Mouse (Mus musculus) MEL (cell line): Measurements from ENCODE around the gene Chat. TPM values are rescaled to one million over a fixed set of nuclear protein-coding genes. Genes with fewer than 3 reads are reported as not detected.

ENCODE experiments used
- DNase-seq: peaks from one replicate; pipeline ENCODE4 v3.0.0; 2011; ENCODE audit warnings: low read depth, low spot score
- H3K27ac ChIP-seq: 2 replicates; pipeline ENCODE4 v1.5.1; 2012; ENCODE audit warnings: low read depth, mild to moderate bottlenecking, control low read depth, low read length, moderate library complexity; ENCODE audit not compliant: control insufficient read depth
- H3K27me3 ChIP-seq, 2 experiments: fragments of 150-350 bp in 1 of 2; sonication (generic) in 1 of 2; 2 replicates each; pipeline ENCODE4 v1.6.1; 2012; ENCODE audit warnings: low read length in 2 of 2, mild to moderate bottlenecking in 2 of 2, improper control_type of control experiment in 1 of 2, moderate library complexity in 1 of 2; ENCODE audit not compliant: insufficient read depth in 2 of 2, control insufficient read depth in 1 of 2
- H3K36me3 ChIP-seq, 2 experiments: 2 replicates each; pipeline ENCODE4 v1.6.1; 2012 to 2014; ENCODE audit warnings: low read length in 2 of 2, improper control_type of control experiment in 1 of 2, inconsistent platforms in 1 of 2, mild to moderate bottlenecking in 1 of 2; ENCODE audit not compliant: insufficient read depth in 2 of 2, control insufficient read depth in 1 of 2
- H3K4me1 ChIP-seq, 2 experiments: fragments of 150-350 bp in 1 of 2; sonication (generic) in 1 of 2; 2 replicates each; pipeline ENCODE4 v1.6.1; 2012; ENCODE audit warnings: low read length in 2 of 2, improper control_type of control experiment in 1 of 2, mild to moderate bottlenecking in 1 of 2; ENCODE audit not compliant: insufficient read depth in 2 of 2, control insufficient read depth in 1 of 2
- H3K4me3 ChIP-seq, 2 experiments: fragments of 150-350 bp in 1 of 2; sonication (generic) in 1 of 2; 2 replicates each; pipeline ENCODE4 v1.5.1; 2012; ENCODE audit warnings: low read depth in 2 of 2, low read length in 2 of 2, mild to moderate bottlenecking in 2 of 2, moderate library complexity in 2 of 2, control low read depth in 1 of 2, improper control_type of control experiment in 1 of 2; ENCODE audit not compliant: control insufficient read depth in 1 of 2, insufficient read depth in 1 of 2
- H3K79me2 ChIP-seq: 2 replicates; pipeline ENCODE4 v1.6.1; 2012; ENCODE audit warnings: mild to moderate bottlenecking, low read length, moderate library complexity; ENCODE audit not compliant: control insufficient read depth, poor library complexity, insufficient read depth
- H3K9ac ChIP-seq: 2 replicates; pipeline ENCODE4 v1.6.1; 2012; ENCODE audit warnings: low read depth, mild to moderate bottlenecking, control low read depth, low read length, moderate library complexity; ENCODE audit not compliant: control insufficient read depth, poor library complexity, severe bottlenecking
- H3K9me3 ChIP-seq: fragments of 150-350 bp; sonication (generic); replicated peaks from 2 replicates; pipeline ENCODE4 v1.6.1; 2012; ENCODE audit warnings: mild to moderate bottlenecking, low read length, improper control_type of control experiment, moderate library complexity; ENCODE audit not compliant: insufficient read depth
- BHLHE40 ChIP-seq: IDR thresholded peaks from 2 replicates; pipeline ENCODE4 v1.6.1; 2012; ENCODE audit warnings: low read depth, mild to moderate bottlenecking, inconsistent platforms, low read length, improper control_type of control experiment, borderline replicate concordance
- CHD2 ChIP-seq: IDR thresholded peaks from 2 replicates; pipeline ENCODE4 v1.6.1; 2011; ENCODE audit warnings: low read length, improper control_type of control experiment
- CTCF ChIP-seq, 3 experiments: IDR thresholded peaks in 2 of 3; conservative IDR thresholded peaks in 1 of 3; 2 replicates each; pipeline ENCODE4 v1.5.1; 2011 to 2012; ENCODE audit warnings: low read length in 3 of 3, low read depth in 2 of 3, mild to moderate bottlenecking in 2 of 3, improper control_type of control experiment in 1 of 3, inconsistent platforms in 1 of 3, mixed read lengths in 1 of 3, moderate library complexity in 1 of 3; ENCODE audit not compliant: control insufficient read depth in 1 of 3, insufficient read depth in 1 of 3, poor library complexity in 1 of 3, severe bottlenecking in 1 of 3
- E2F4 ChIP-seq: IDR thresholded peaks from 2 replicates; pipeline ENCODE4 v1.6.1; 2011; ENCODE audit warnings: low read depth, low read length, improper control_type of control experiment, borderline replicate concordance
- EP300 ChIP-seq, 2 experiments: IDR thresholded peaks; 2 replicates each; pipeline ENCODE4 v1.6.1; 2011; ENCODE audit warnings: improper control_type of control experiment in 2 of 2, low read length in 2 of 2, low read depth in 1 of 2, mild to moderate bottlenecking in 1 of 2
- ETS1 ChIP-seq: IDR thresholded peaks from 2 replicates; pipeline ENCODE4 v1.6.1; 2012; ENCODE audit warnings: low read depth, mild to moderate bottlenecking, inconsistent platforms, low read length, improper control_type of control experiment, moderate library complexity
- GATA1 ChIP-seq: IDR thresholded peaks from 2 replicates; pipeline ENCODE4 v1.6.1; 2011; ENCODE audit warnings: low read depth, low read length, improper control_type of control experiment
- HCFC1 ChIP-seq: IDR thresholded peaks from 2 replicates; pipeline ENCODE4 v1.6.1; 2012; ENCODE audit warnings: low read depth, mild to moderate bottlenecking, inconsistent platforms, low read length, improper control_type of control experiment, moderate library complexity
- JUND ChIP-seq: IDR thresholded peaks from 2 replicates; pipeline ENCODE4 v1.6.1; 2011; ENCODE audit warnings: low read depth, mild to moderate bottlenecking, improper control_type of control experiment, low read length
- MAX ChIP-seq: IDR thresholded peaks from 2 replicates; pipeline ENCODE4 v1.6.1; 2011; ENCODE audit warnings: low read length, improper control_type of control experiment
- MAZ ChIP-seq: IDR thresholded peaks from 2 replicates; pipeline ENCODE4 v1.6.1; 2012; ENCODE audit warnings: low read depth, mild to moderate bottlenecking, inconsistent platforms, low read length, improper control_type of control experiment
- MXI1 ChIP-seq: IDR thresholded peaks from 2 replicates; pipeline ENCODE4 v1.6.1; 2011; ENCODE audit warnings: mild to moderate bottlenecking, low read depth, low read length, improper control_type of control experiment
- MYC ChIP-seq: IDR thresholded peaks from 2 replicates; pipeline ENCODE4 v1.6.1; 2011; ENCODE audit warnings: low read depth, mild to moderate bottlenecking, low read length, improper control_type of control experiment, moderate library complexity
- NELFE ChIP-seq: IDR thresholded peaks from 2 replicates; pipeline ENCODE4 v1.6.1; 2011; ENCODE audit warnings: low read depth, low read length, improper control_type of control experiment
- NRF1 ChIP-seq: IDR thresholded peaks from 2 replicates; pipeline ENCODE4 v1.6.1; 2014; ENCODE audit warnings: low read depth, mild to moderate bottlenecking, inconsistent platforms, low read length, improper control_type of control experiment, moderate library complexity; ENCODE audit not compliant: poor library complexity, insufficient read depth, severe bottlenecking
- RAD21 ChIP-seq: IDR thresholded peaks from 2 replicates; pipeline ENCODE4 v1.6.1; 2011; ENCODE audit warnings: mild to moderate bottlenecking, low read depth, low read length, improper control_type of control experiment
- RCOR1 ChIP-seq: IDR thresholded peaks from 2 replicates; pipeline ENCODE4 v1.6.1; 2012; ENCODE audit warnings: low read depth, mild to moderate bottlenecking, inconsistent platforms, low read length, improper control_type of control experiment
- SIN3A ChIP-seq: IDR thresholded peaks from 2 replicates; pipeline ENCODE4 v1.6.1; 2012; ENCODE audit warnings: low read length, improper control_type of control experiment, inconsistent platforms
- SMC3 ChIP-seq: IDR thresholded peaks from 2 replicates; pipeline ENCODE4 v1.6.1; 2011; ENCODE audit warnings: low read depth, low read length, improper control_type of control experiment
- TAL1 ChIP-seq: IDR thresholded peaks from 2 replicates; pipeline ENCODE4 v1.6.1; 2012; ENCODE audit warnings: mild to moderate bottlenecking, inconsistent platforms, low read length, moderate library complexity, mixed read lengths
- TBP ChIP-seq: IDR thresholded peaks from 2 replicates; pipeline ENCODE4 v1.8.0; 2011; ENCODE audit warnings: low read depth, low read length, improper control_type of control experiment
- USF1 ChIP-seq: IDR thresholded peaks from 2 replicates; pipeline ENCODE4 v1.6.1; 2014; ENCODE audit warnings: low read depth, mild to moderate bottlenecking, inconsistent platforms, low read length, improper control_type of control experiment, moderate library complexity
- ZC3H11A ChIP-seq: IDR thresholded peaks from 2 replicates; pipeline ENCODE4 v1.6.1; 2012; ENCODE audit warnings: low read depth, mild to moderate bottlenecking, inconsistent platforms, low read length, improper control_type of control experiment
- ZKSCAN1 ChIP-seq: IDR thresholded peaks from 2 replicates; pipeline ENCODE4 v1.6.1; 2012; ENCODE audit warnings: low read depth, mild to moderate bottlenecking, inconsistent platforms, low read length, improper control_type of control experiment, moderate library complexity
- polyA plus RNA-seq, 2 experiments: library from polyadenylated mRNA; stranded (reverse) in 1 of 2; unstranded in 1 of 2; fragments of >175 nt in 1 of 2; fragments of >200 nt in 1 of 2; gene quantifications; 2 replicates each; pipeline versions ENCODE4 v1.2.1 to v1.2.4; 2012; ENCODE audit warnings: low replicate concordance in 2 of 2, low read depth in 1 of 2; ENCODE audit not compliant: insufficient read length in 2 of 2, insufficient read depth in 1 of 2, missing spikeins in 1 of 2
- total RNA-seq: library from RNA; depleted of rRNA; stranded (reverse); fragments of 300-350 nt; gene quantifications from 2 replicates; pipeline ENCODE4 v1.2.3, GENCODE M21; 2012

The Chat gene
- total and polyA plus RNA-seq, 3 experiments = not detected

DNA sequence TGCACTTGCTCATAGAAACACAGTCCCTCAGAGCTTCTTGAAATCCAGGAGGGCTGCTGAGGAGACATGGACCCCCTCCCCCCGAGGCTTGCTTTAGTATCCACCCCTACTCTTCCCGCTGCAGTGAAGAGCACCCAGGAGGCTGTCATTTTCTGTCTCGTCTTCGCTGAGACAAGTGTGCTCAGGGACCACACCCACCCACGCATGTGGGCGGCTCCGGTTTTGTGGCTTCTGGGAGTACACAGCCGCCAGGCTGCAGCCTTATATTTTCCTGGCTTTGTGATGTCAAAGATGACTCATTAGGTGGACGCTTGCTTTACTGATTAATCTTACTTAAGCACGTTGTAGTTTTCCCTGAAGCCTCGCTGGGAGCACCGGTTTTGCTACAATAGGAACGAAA is 26.7 kb upstream of the Chat start:
- Histone ChIP-seq H3K36me3 (peaks cover 0 to 22% of the 10 kb centered on the region in 2 experiments; a peak in 2 of 4 replicates), H3K27me3 (no peaks in the 10 kb centered on the region; a peak in 1 of 4 replicates), H3K79me2 (no peaks in the 10 kb centered on the region), H3K4me1 (peaks cover 12 to 28% of the 10 kb centered on the region in 2 experiments), H3K27ac (peak overlapping the region; percentile 39; the same call in 1 of the 2 replicates), H3K9ac (peak overlapping the region; percentile 25; the same call in 1 of the 2 replicates), H3K9me3 (no peaks in the 10 kb centered on the region), H3K4me3 (peak overlapping the region; percentile 20 to 44)
- DNase-seq = peak; percentile 82
- TF ChIP-seq MXI1 = peak; percentile 85
- TF ChIP-seq CHD2 = no peak
- no peak for TF ChIP-seq NELFE
- no peak for TF ChIP-seq HCFC1
- 0 out of 2 replicates have a peak, but pooled peaks have one; percentile 8 for TF ChIP-seq BHLHE40
- TF ChIP-seq MAZ = no peak
- TF ChIP-seq EP300 (IDR thresholded peaks at IDR 0.05; ENCODE audit: low read depth in 1 of 2, low read length in 2 of 2) = peak in 1 of 2 experiments; percentile 30; a peak in 1 of 4 replicates
- TF ChIP-seq TBP = 0 out of 2 replicates have a peak, but pooled peaks have one; percentile 34
- peak; percentile 63; the same call in 1 of the 2 replicates for TF ChIP-seq ETS1
- TF ChIP-seq USF1 = no peak
- TF ChIP-seq E2F4 = no peak
- TF ChIP-seq TAL1 = no peak

DNA sequence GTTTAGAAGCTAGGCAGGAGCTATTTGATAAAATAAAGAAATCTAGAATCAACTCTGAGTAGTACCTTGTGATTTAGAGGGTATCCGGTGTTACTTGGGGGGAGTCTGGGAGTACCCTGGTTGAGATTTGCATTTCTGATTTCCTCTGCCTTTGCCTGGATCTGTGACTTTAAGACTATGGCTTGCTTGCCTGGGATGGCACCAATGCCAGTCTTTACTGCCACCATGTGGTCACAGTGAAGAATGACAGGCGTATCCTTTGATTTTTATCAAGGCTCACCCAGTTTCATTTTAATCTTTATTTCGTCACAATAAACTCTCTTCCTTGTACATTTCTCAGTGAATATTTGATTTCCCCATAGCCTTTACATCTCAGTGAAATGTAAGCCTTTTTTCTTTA is 16.3 kb upstream of the Chat start:
- Histone ChIP-seq H3K36me3 (no peaks in the 10 kb centered on the region), H3K9ac (no peak overlapping the region), H3K9me3 (no peaks in the 10 kb centered on the region), H3K27me3 (peaks cover 4 to 6% of the 10 kb centered on the region in 2 experiments; a peak in 3 of 4 replicates), H3K79me2 (no peaks in the 10 kb centered on the region), H3K4me3 (peak overlapping the region in 1 of 2 experiments; percentile 68; a peak in 2 of 4 replicates), H3K27ac (no peak overlapping the region), H3K4me1 (no peaks in the 10 kb centered on the region)
- TF ChIP-seq RCOR1 = no peak
- TF ChIP-seq JUND = 0 out of 2 replicates have a peak, but pooled peaks have one; percentile 48
- peak; percentile 62 for TF ChIP-seq GATA1
- peak; percentile 45; the same call in 1 of the 2 replicates for TF ChIP-seq SIN3A
- TF ChIP-seq MAX = peak; percentile 61; the same call in 1 of the 2 replicates
- TF ChIP-seq MAZ = no peak
- peak; percentile 81 for TF ChIP-seq ZC3H11A
- TF ChIP-seq RAD21 = peak; percentile 97
- TF ChIP-seq TBP = no peak
- no peak for TF ChIP-seq MXI1
- peak; percentile 82 to 93 (median 89) for TF ChIP-seq CTCF (IDR thresholded peaks at IDR 0.05 in 2 of 3, conservative IDR thresholded peaks at IDR 0.05 in 1 of 3; ENCODE audit: control insufficient read depth in 1 of 3, insufficient read depth in 1 of 3, low read depth in 2 of 3, low read length in 3 of 3, poor library complexity in 1 of 3, severe bottlenecking in 1 of 3)
- no peak for TF ChIP-seq USF1
- TF ChIP-seq ZKSCAN1 = no peak
- TF ChIP-seq CHD2 = no peak
- TF ChIP-seq BHLHE40 = peak; percentile 40; the same call in 1 of the 2 replicates
- peak; percentile 83 for TF ChIP-seq SMC3
- no peak for TF ChIP-seq MYC
- TF ChIP-seq NRF1 = no peak
- DNase-seq = peak; percentile 68
